Mouse (Mus musculus): ENCODE measurements around the gene Ppp1r1b. TPM values are rescaled to one million over a fixed set of nuclear protein-coding genes. Genes with fewer than 3 reads are reported as not detected.

Ppp1r1b gene
- polyA plus RNA-seq, 1 experiment from 2014 or later = 2.9 TPM

GRCm38 (mm10) chr11:98360866-98361521, 12.8 kb downstream of the Ppp1r1b start:
- ATAC-seq = no peak
- Histone ChIP-seq H3K27me3 (ENCODE audit: control insufficient read depth, insufficient read depth, low read depth, low read length) (no peaks in the 10 kb centered on the region), H3K4me3 (ENCODE audit: low read depth, low read length) (no peak overlapping the region), H3K27ac (ENCODE audit: low read length) (no peak overlapping the region), H3K9ac (ENCODE audit: low read depth, low read length) (peak overlapping the region; percentile 18; the same call in 1 of the 2 replicates), H3K9me3 (replicated peaks; ENCODE audit: control insufficient read depth, low read length, poor library complexity, severe bottlenecking) (no peaks in the 10 kb centered on the region), H3K4me2 (ENCODE audit: low read length) (no peak overlapping the region), H3K4me1 (ENCODE audit: control insufficient read depth, insufficient read depth, low read length) (peaks cover 17% of the 10 kb centered on the region), H3K36me3 (ENCODE audit: control insufficient read depth, insufficient read depth, low read length) (no peaks in the 10 kb centered on the region)
- WGBS = 37% methylated on average over 9 of the region's 9 CpGs

GRCm38 (mm10) chr11:98363817-98364216, 15.6 kb downstream of the Ppp1r1b start:
- H3K9ac ChIP-seq (ENCODE audit: low read depth, low read length) = no peak overlapping the region
- H3K4me3 ChIP-seq (ENCODE audit: low read depth, low read length) = no peak overlapping the region
- H3K4me1 ChIP-seq (ENCODE audit: control insufficient read depth, insufficient read depth, low read length) = peaks cover 11% of the 10 kb centered on the region
- H3K36me3 ChIP-seq (ENCODE audit: control insufficient read depth, insufficient read depth, low read length) = no peaks in the 10 kb centered on the region
- no peak for ATAC-seq
- no peaks in the 10 kb centered on the region for H3K9me3 ChIP-seq (replicated peaks; ENCODE audit: control insufficient read depth, low read length, poor library complexity, severe bottlenecking)
- H3K4me2 ChIP-seq (ENCODE audit: low read length) = no peak overlapping the region
- H3K27me3 ChIP-seq (ENCODE audit: control insufficient read depth, insufficient read depth, low read depth, low read length) = no peaks in the 10 kb centered on the region
- no peak overlapping the region for H3K27ac ChIP-seq (ENCODE audit: low read length)
- 87% methylated on average over 5 of the region's 5 CpGs for WGBS

GRCm38 (mm10) chr11:98364410-98364809, 16.2 kb downstream of the Ppp1r1b start:
- no peak for ATAC-seq
- 95% methylated on average over 5 of the region's 5 CpGs for WGBS
- Histone ChIP-seq H3K36me3 (ENCODE audit: control insufficient read depth, insufficient read depth, low read length) (no peaks in the 10 kb centered on the region), H3K4me2 (ENCODE audit: low read length) (no peak overlapping the region), H3K27me3 (ENCODE audit: control insufficient read depth, insufficient read depth, low read depth, low read length) (no peaks in the 10 kb centered on the region), H3K9ac (ENCODE audit: low read depth, low read length) (no peak overlapping the region), H3K4me1 (ENCODE audit: control insufficient read depth, insufficient read depth, low read length) (peaks cover 5% of the 10 kb centered on the region), H3K27ac (ENCODE audit: low read length) (no peak overlapping the region), H3K9me3 (replicated peaks; ENCODE audit: control insufficient read depth, low read length, poor library complexity, severe bottlenecking) (no peaks in the 10 kb centered on the region), H3K4me3 (ENCODE audit: low read depth, low read length) (no peak overlapping the region)

DNA sequence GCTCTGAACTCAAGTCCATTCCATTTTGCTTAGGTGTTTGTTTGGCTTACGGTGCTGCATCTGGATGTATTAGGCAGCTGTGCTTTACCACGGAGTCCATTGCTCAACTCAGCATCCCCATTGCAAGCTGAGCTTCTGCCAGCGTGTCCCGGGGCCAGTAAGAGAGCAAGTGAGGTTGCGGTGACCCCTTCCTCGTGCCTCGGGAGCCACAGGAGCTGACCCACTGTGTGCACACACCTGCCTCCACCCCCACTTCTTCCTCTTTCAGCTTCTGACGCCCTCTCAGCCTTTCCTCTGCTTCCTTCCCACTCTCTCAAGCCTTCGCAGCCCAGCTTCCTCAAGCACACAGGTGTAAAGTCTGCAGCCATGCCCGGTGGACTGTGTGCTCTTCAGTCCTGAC, 18.1 kb downstream of the Ppp1r1b start:
- Histone ChIP-seq H3K27ac (ENCODE audit: low read length) (no peak overlapping the region), H3K9me3 (replicated peaks; ENCODE audit: control insufficient read depth, low read length, poor library complexity, severe bottlenecking) (no peaks in the 10 kb centered on the region), H3K27me3 (ENCODE audit: control insufficient read depth, insufficient read depth, low read depth, low read length) (no peaks in the 10 kb centered on the region), H3K36me3 (ENCODE audit: control insufficient read depth, insufficient read depth, low read length) (no peaks in the 10 kb centered on the region), H3K4me2 (ENCODE audit: low read length) (no peak overlapping the region), H3K4me3 (ENCODE audit: low read depth, low read length) (no peak overlapping the region), H3K4me1 (ENCODE audit: control insufficient read depth, insufficient read depth, low read length) (peaks cover 3% of the 10 kb centered on the region), H3K9ac (ENCODE audit: low read depth, low read length) (no peak overlapping the region)
- ATAC-seq = no peak
- 84% methylated on average over 10 of the region's 10 CpGs for WGBS

DNA sequence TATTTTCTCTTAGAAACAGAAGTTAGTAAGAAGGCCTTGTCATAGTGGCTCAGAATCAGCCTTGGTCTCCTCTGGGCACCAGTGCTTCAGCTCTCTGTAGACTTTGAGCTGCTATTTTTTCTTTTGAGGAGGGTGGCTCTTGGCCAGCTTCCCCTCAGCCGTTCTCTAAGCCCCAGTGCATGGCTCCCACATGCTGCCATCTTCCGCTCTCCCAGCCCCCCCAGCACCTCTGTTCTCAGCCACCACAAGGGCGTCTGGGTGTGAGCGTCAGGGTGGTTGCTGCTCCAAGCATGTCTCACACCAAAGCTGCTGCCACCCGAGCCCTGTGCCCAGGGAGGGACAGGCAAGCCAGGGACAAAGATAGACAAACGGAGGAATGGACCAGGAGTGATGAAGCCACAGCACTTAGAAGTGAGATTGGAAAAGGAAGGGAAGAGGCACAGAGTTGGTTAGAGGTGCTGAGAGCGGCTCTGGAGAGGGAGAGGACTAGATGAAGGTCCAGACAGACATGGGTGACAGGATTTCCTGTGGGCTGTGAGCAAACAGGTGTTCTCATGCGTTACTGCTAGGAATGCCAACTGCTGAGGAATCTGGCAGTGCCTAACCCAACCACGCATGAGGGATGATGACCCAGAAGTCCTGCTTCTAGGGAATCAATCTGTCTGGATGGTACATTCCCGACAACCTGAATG, 19.1 kb downstream of the Ppp1r1b start:
- Histone ChIP-seq H3K4me1 (ENCODE audit: control insufficient read depth, insufficient read depth, low read length) (peaks cover 7% of the 10 kb centered on the region), H3K27ac (ENCODE audit: low read length) (no peak overlapping the region), H3K9me3 (replicated peaks; ENCODE audit: control insufficient read depth, low read length, poor library complexity, severe bottlenecking) (no peaks in the 10 kb centered on the region), H3K4me2 (ENCODE audit: low read length) (no peak overlapping the region), H3K9ac (ENCODE audit: low read depth, low read length) (no peak overlapping the region), H3K27me3 (ENCODE audit: control insufficient read depth, insufficient read depth, low read depth, low read length) (no peaks in the 10 kb centered on the region), H3K36me3 (ENCODE audit: control insufficient read depth, insufficient read depth, low read length) (no peaks in the 10 kb centered on the region), H3K4me3 (ENCODE audit: low read depth, low read length) (no peak overlapping the region)
- WGBS = 86% methylated on average over 10 of the region's 10 CpGs
- no peak for ATAC-seq

DNA sequence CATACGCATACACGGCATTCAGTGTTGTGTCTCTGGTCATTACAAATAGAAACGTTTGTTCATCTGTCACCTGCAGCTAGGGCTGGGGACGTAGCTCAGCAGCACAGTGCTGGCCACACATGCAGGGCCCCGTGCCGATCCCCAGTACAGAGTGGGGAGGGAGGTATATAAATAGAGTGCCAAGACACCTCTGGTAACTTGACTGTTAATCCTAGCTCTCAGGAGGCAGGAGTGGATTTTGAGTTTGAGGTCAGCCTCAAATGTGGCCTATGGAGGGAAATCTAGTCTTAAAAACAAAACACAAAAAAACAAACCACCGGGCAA, 19.6 kb downstream of the Ppp1r1b start:
- no peaks in the 10 kb centered on the region for H3K36me3 ChIP-seq (ENCODE audit: control insufficient read depth, insufficient read depth, low read length)
- H3K4me3 ChIP-seq (ENCODE audit: low read depth, low read length) = no peak overlapping the region
- H3K27ac ChIP-seq (ENCODE audit: low read length) = no peak overlapping the region
- H3K9me3 ChIP-seq (replicated peaks; ENCODE audit: control insufficient read depth, low read length, poor library complexity, severe bottlenecking) = no peaks in the 10 kb centered on the region
- no peak overlapping the region for H3K4me2 ChIP-seq (ENCODE audit: low read length)
- H3K9ac ChIP-seq (ENCODE audit: low read depth, low read length) = no peak overlapping the region
- peaks cover 7% of the 10 kb centered on the region for H3K4me1 ChIP-seq (ENCODE audit: control insufficient read depth, insufficient read depth, low read length)
- WGBS = 87% methylated on average over 7 of the region's 7 CpGs
- H3K27me3 ChIP-seq (ENCODE audit: control insufficient read depth, insufficient read depth, low read depth, low read length) = no peaks in the 10 kb centered on the region
- no peak for ATAC-seq

- Histone ChIP-seq H3K4me3 (ENCODE audit: low read depth, low read length) (no peak overlapping the region), H3K9me3 (replicated peaks; ENCODE audit: control insufficient read depth, low read length, poor library complexity, severe bottlenecking) (no peaks in the 10 kb centered on the region), H3K27me3 (ENCODE audit: control insufficient read depth, insufficient read depth, low read depth, low read length) (no peaks in the 10 kb centered on the region), H3K27ac (ENCODE audit: low read length) (no peak overlapping the region), H3K4me1 (ENCODE audit: control insufficient read depth, insufficient read depth, low read length) (peaks cover 7% of the 10 kb centered on the region), H3K36me3 (ENCODE audit: control insufficient read depth, insufficient read depth, low read length) (no peaks in the 10 kb centered on the region), H3K9ac (ENCODE audit: low read depth, low read length) (no peak overlapping the region), H3K4me2 (ENCODE audit: low read length) (no peak overlapping the region)
- WGBS = 84% methylated on average over 6 of the region's 6 CpGs
- ATAC-seq = no peak
Observed at GRCm38 (mm10) chr11:98369337-98369736, 21.1 kb downstream of the Ppp1r1b start.

DNA sequence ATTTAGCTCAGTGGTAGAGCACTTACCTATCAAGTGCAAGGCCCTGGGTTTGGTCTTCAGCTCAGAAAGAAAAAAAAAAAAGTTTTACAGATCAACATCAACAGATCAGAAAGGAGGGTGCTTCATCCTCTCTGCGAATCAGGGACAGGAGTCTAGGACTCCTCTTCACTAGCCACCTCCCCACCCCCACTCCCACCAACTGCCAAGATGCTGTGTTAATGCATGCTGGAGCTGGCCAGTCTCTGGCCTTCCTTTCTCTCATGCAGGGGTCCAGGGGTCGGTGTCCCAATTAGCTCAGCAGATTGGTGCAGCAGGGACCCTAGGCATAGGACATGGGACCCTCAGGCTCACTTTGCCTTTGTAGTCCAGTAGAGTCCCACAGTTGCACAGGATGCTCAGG, 22.4 kb downstream of the Ppp1r1b start:
- H3K36me3 ChIP-seq (ENCODE audit: control insufficient read depth, insufficient read depth, low read length) = peaks cover 4% of the 10 kb centered on the region; the same call in 1 of the 2 replicates
- H3K4me2 ChIP-seq (ENCODE audit: low read length) = no peak overlapping the region
- H3K27ac ChIP-seq (ENCODE audit: low read length) = no peak overlapping the region
- no peaks in the 10 kb centered on the region for H3K27me3 ChIP-seq (ENCODE audit: control insufficient read depth, insufficient read depth, low read depth, low read length)
- WGBS = 87% methylated on average over 2 of the region's 2 CpGs
- no peak overlapping the region for H3K4me3 ChIP-seq (ENCODE audit: low read depth, low read length)
- H3K9ac ChIP-seq (ENCODE audit: low read depth, low read length) = no peak overlapping the region
- H3K4me1 ChIP-seq (ENCODE audit: control insufficient read depth, insufficient read depth, low read length) = peaks cover 7% of the 10 kb centered on the region
- H3K9me3 ChIP-seq (replicated peaks; ENCODE audit: control insufficient read depth, low read length, poor library complexity, severe bottlenecking) = no peaks in the 10 kb centered on the region
- no peak for ATAC-seq

DNA sequence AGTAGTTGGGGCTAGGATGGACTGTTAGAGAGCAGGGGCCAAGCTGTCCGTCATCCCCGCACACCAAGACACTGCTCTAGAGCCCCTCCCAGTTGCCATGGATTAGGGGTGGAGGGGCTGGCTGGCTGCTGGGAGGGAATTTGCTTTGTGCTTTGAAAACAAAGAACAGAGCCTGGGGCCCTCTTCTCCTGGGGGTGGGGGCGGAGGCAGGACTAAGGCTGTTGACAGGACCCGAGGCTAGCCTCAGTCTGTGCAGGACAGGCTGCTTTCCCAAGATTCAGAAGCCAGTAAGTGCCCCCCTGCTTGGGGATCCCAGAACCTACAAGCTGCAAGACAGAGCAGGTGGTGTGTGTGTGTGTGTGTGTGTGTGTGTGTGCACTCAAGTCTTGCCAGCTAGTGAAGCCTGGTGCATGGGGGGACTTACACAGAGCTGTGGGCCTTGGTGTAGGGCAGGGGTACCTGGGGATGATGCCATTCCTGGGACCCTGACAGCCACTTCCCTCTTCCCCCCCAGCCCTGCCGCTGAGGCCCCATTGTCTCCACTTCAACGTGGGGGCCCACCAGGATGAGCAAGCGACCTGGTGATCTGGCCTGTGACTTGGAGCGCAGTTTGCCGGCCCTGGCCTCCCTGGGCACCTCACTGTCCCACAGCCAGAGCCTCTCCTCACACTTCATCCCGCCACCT, 23.5 kb downstream of the Ppp1r1b start:
- ATAC-seq = peak; percentile 54; the same call in 1 of the 2 replicates
- peaks cover 7% of the 10 kb centered on the region for H3K4me1 ChIP-seq (ENCODE audit: control insufficient read depth, insufficient read depth, low read length)
- WGBS = 26% methylated on average over 9 of the region's 10 CpGs
- H3K4me2 ChIP-seq (ENCODE audit: low read length) = no peak overlapping the region
- H3K9ac ChIP-seq (ENCODE audit: low read depth, low read length) = peak overlapping the region; percentile 31; the same call in 1 of the 2 replicates
- H3K9me3 ChIP-seq (replicated peaks; ENCODE audit: control insufficient read depth, low read length, poor library complexity, severe bottlenecking) = no peaks in the 10 kb centered on the region
- no peak overlapping the region for H3K27ac ChIP-seq (ENCODE audit: low read length)
- peaks cover 7% of the 10 kb centered on the region; the same call in 1 of the 2 replicates for H3K36me3 ChIP-seq (ENCODE audit: control insufficient read depth, insufficient read depth, low read length)
- H3K27me3 ChIP-seq (ENCODE audit: control insufficient read depth, insufficient read depth, low read depth, low read length) = no peaks in the 10 kb centered on the region
- H3K4me3 ChIP-seq (ENCODE audit: low read depth, low read length) = no peak overlapping the region

Data from midbrain, embryonic 16.5 days (tissue).